Mouse (Mus musculus): Measurements from ENCODE around the gene Gm6890. TPM values are rescaled to one million over a fixed set of nuclear protein-coding genes. Genes with fewer than 3 reads are reported as not detected.
"Not testable (repeated sequence)": the region's sequence is repeated elsewhere in the genome, so short reads cannot be mapped to it uniquely, and the experiment has no call there.

The Gm6890 gene
- total RNA-seq (2021) = not detected

GRCm38 (mm10) chrX:74740627-74741026 lies at the start of gene Gm6890:
Gene Gm6890, plus strand, starts transcription at chrX:74740927.
- DNase-seq; intact Hi-C loops (cut with DNase I): not testable (repeated sequence)

GRCm38 (mm10) chrX:74726195-74726594 lies 14.5 kb upstream of the Gm6890 start:
- intact Hi-C loops (cut with DNase I); DNase-seq: not testable (repeated sequence)

- intact Hi-C loops (cut with DNase I) = loop anchor here (1.0 kb wide), 1 partner anchor 26 kb away; no protein-coding TSS in a partner anchor
- DNase-seq = not testable (repeated sequence)
These were observed 30.0 kb downstream of the Gm6890 start for GRCm38 (mm10) chrX:74770715-74771114.

Other genes with a start within 250 kb of the Gm6890 start
- not detected for gene Olfr1326-ps1, start 166.0 kb upstream of the Gm6890 start, total RNA-seq (2021)
- gene Olfr1325, start 148.2 kb upstream of the Gm6890 start, total RNA-seq (2021) = not detected
- gene Gm5640, start 95.3 kb upstream of the Gm6890 start, total RNA-seq (2021) = under 1 TPM; 0.24 to 0.33 TPM
- not detected for gene Gm5936, start 96.3 kb downstream of the Gm6890 start, total RNA-seq (2021)

Data from heart, postnatal 36 days (tissue).